Mouse (Mus musculus) MEL (cell line): ENCODE data around the gene Hmbs. TPM values are rescaled to one million over a fixed set of nuclear protein-coding genes. Genes with fewer than 3 reads are reported as not detected.
A peak's percentile ranks its signal among the peaks of the same experiment; 100 is the strongest.

ENCODE experiments used
- DNase-seq: peaks from one replicate; pipeline ENCODE4 v3.0.0; 2011; ENCODE audit warnings: low read depth, low spot score
- H3K27ac ChIP-seq: 2 replicates; pipeline ENCODE4 v1.5.1; 2012; ENCODE audit warnings: low read depth, mild to moderate bottlenecking, control low read depth, low read length, moderate library complexity; ENCODE audit not compliant: control insufficient read depth
- H3K27me3 ChIP-seq, 2 experiments: fragments of 150-350 bp in 1 of 2; sonication (generic) in 1 of 2; 2 replicates each; pipeline ENCODE4 v1.6.1; 2012; ENCODE audit warnings: low read length in 2 of 2, mild to moderate bottlenecking in 2 of 2, improper control_type of control experiment in 1 of 2, moderate library complexity in 1 of 2; ENCODE audit not compliant: insufficient read depth in 2 of 2, control insufficient read depth in 1 of 2
- H3K36me3 ChIP-seq, 2 experiments: 2 replicates each; pipeline ENCODE4 v1.6.1; 2012 to 2014; ENCODE audit warnings: low read length in 2 of 2, improper control_type of control experiment in 1 of 2, inconsistent platforms in 1 of 2, mild to moderate bottlenecking in 1 of 2; ENCODE audit not compliant: insufficient read depth in 2 of 2, control insufficient read depth in 1 of 2
- H3K4me1 ChIP-seq, 2 experiments: fragments of 150-350 bp in 1 of 2; sonication (generic) in 1 of 2; 2 replicates each; pipeline ENCODE4 v1.6.1; 2012; ENCODE audit warnings: low read length in 2 of 2, improper control_type of control experiment in 1 of 2, mild to moderate bottlenecking in 1 of 2; ENCODE audit not compliant: insufficient read depth in 2 of 2, control insufficient read depth in 1 of 2
- H3K4me3 ChIP-seq, 2 experiments: fragments of 150-350 bp in 1 of 2; sonication (generic) in 1 of 2; 2 replicates each; pipeline ENCODE4 v1.5.1; 2012; ENCODE audit warnings: low read depth in 2 of 2, low read length in 2 of 2, mild to moderate bottlenecking in 2 of 2, moderate library complexity in 2 of 2, control low read depth in 1 of 2, improper control_type of control experiment in 1 of 2; ENCODE audit not compliant: control insufficient read depth in 1 of 2, insufficient read depth in 1 of 2
- H3K79me2 ChIP-seq: 2 replicates; pipeline ENCODE4 v1.6.1; 2012; ENCODE audit warnings: mild to moderate bottlenecking, low read length, moderate library complexity; ENCODE audit not compliant: control insufficient read depth, poor library complexity, insufficient read depth
- H3K9ac ChIP-seq: 2 replicates; pipeline ENCODE4 v1.6.1; 2012; ENCODE audit warnings: low read depth, mild to moderate bottlenecking, control low read depth, low read length, moderate library complexity; ENCODE audit not compliant: control insufficient read depth, poor library complexity, severe bottlenecking
- H3K9me3 ChIP-seq: fragments of 150-350 bp; sonication (generic); replicated peaks from 2 replicates; pipeline ENCODE4 v1.6.1; 2012; ENCODE audit warnings: mild to moderate bottlenecking, low read length, improper control_type of control experiment, moderate library complexity; ENCODE audit not compliant: insufficient read depth
- BHLHE40 ChIP-seq: IDR thresholded peaks from 2 replicates; pipeline ENCODE4 v1.6.1; 2012; ENCODE audit warnings: low read depth, mild to moderate bottlenecking, inconsistent platforms, low read length, improper control_type of control experiment, borderline replicate concordance
- CHD1 ChIP-seq: IDR thresholded peaks from 2 replicates; pipeline ENCODE4 v1.6.1; 2012; ENCODE audit warnings: low read depth, mild to moderate bottlenecking, inconsistent platforms, low read length, improper control_type of control experiment
- CHD2 ChIP-seq: IDR thresholded peaks from 2 replicates; pipeline ENCODE4 v1.6.1; 2011; ENCODE audit warnings: low read length, improper control_type of control experiment
- CTCF ChIP-seq, 3 experiments: IDR thresholded peaks in 2 of 3; conservative IDR thresholded peaks in 1 of 3; 2 replicates each; pipeline ENCODE4 v1.5.1; 2011 to 2012; ENCODE audit warnings: low read length in 3 of 3, low read depth in 2 of 3, mild to moderate bottlenecking in 2 of 3, improper control_type of control experiment in 1 of 3, inconsistent platforms in 1 of 3, mixed read lengths in 1 of 3, moderate library complexity in 1 of 3; ENCODE audit not compliant: control insufficient read depth in 1 of 3, insufficient read depth in 1 of 3, poor library complexity in 1 of 3, severe bottlenecking in 1 of 3
- E2F4 ChIP-seq: IDR thresholded peaks from 2 replicates; pipeline ENCODE4 v1.6.1; 2011; ENCODE audit warnings: low read depth, low read length, improper control_type of control experiment, borderline replicate concordance
- ELF1 ChIP-seq: IDR thresholded peaks from 2 replicates; pipeline ENCODE4 v1.6.1; 2014; ENCODE audit warnings: low read depth, mild to moderate bottlenecking, inconsistent platforms, low read length, improper control_type of control experiment, moderate library complexity
- EP300 ChIP-seq, 2 experiments: IDR thresholded peaks; 2 replicates each; pipeline ENCODE4 v1.6.1; 2011; ENCODE audit warnings: improper control_type of control experiment in 2 of 2, low read length in 2 of 2, low read depth in 1 of 2, mild to moderate bottlenecking in 1 of 2
- ETS1 ChIP-seq: IDR thresholded peaks from 2 replicates; pipeline ENCODE4 v1.6.1; 2012; ENCODE audit warnings: low read depth, mild to moderate bottlenecking, inconsistent platforms, low read length, improper control_type of control experiment, moderate library complexity
- GABPA ChIP-seq: IDR thresholded peaks from 2 replicates; pipeline ENCODE4 v1.6.1; 2012; ENCODE audit warnings: low read depth, mild to moderate bottlenecking, inconsistent platforms, low read length, improper control_type of control experiment, moderate library complexity
- HCFC1 ChIP-seq: IDR thresholded peaks from 2 replicates; pipeline ENCODE4 v1.6.1; 2012; ENCODE audit warnings: low read depth, mild to moderate bottlenecking, inconsistent platforms, low read length, improper control_type of control experiment, moderate library complexity
- JUND ChIP-seq: IDR thresholded peaks from 2 replicates; pipeline ENCODE4 v1.6.1; 2011; ENCODE audit warnings: low read depth, mild to moderate bottlenecking, improper control_type of control experiment, low read length
- KAT2A ChIP-seq: conservative IDR thresholded peaks from 2 replicates; pipeline ENCODE4 v1.6.1; 2012; ENCODE audit warnings: low read depth, low read length, improper control_type of control experiment, inconsistent platforms
- MAFK ChIP-seq: IDR thresholded peaks from 2 replicates; pipeline ENCODE4 v1.6.1; 2011; ENCODE audit warnings: low read depth, mild to moderate bottlenecking, low read length, improper control_type of control experiment, borderline replicate concordance
- MAX ChIP-seq: IDR thresholded peaks from 2 replicates; pipeline ENCODE4 v1.6.1; 2011; ENCODE audit warnings: low read length, improper control_type of control experiment
- MAZ ChIP-seq: IDR thresholded peaks from 2 replicates; pipeline ENCODE4 v1.6.1; 2012; ENCODE audit warnings: low read depth, mild to moderate bottlenecking, inconsistent platforms, low read length, improper control_type of control experiment
- MEF2A ChIP-seq: IDR thresholded peaks from 2 replicates; pipeline ENCODE4 v1.6.1; 2014; ENCODE audit warnings: low read depth, mild to moderate bottlenecking, inconsistent platforms, low read length, improper control_type of control experiment; ENCODE audit not compliant: poor library complexity, insufficient replicate concordance, severe bottlenecking; ENCODE audit errors: extremely low read depth
- MXI1 ChIP-seq: IDR thresholded peaks from 2 replicates; pipeline ENCODE4 v1.6.1; 2011; ENCODE audit warnings: mild to moderate bottlenecking, low read depth, low read length, improper control_type of control experiment
- MYB ChIP-seq: IDR thresholded peaks from 2 replicates; pipeline ENCODE4 v1.6.1; 2011; ENCODE audit warnings: mild to moderate bottlenecking, low read depth, low read length, improper control_type of control experiment
- MYC ChIP-seq: IDR thresholded peaks from 2 replicates; pipeline ENCODE4 v1.6.1; 2011; ENCODE audit warnings: low read depth, mild to moderate bottlenecking, low read length, improper control_type of control experiment, moderate library complexity
- NELFE ChIP-seq: IDR thresholded peaks from 2 replicates; pipeline ENCODE4 v1.6.1; 2011; ENCODE audit warnings: low read depth, low read length, improper control_type of control experiment
- NRF1 ChIP-seq: IDR thresholded peaks from 2 replicates; pipeline ENCODE4 v1.6.1; 2014; ENCODE audit warnings: low read depth, mild to moderate bottlenecking, inconsistent platforms, low read length, improper control_type of control experiment, moderate library complexity; ENCODE audit not compliant: poor library complexity, insufficient read depth, severe bottlenecking
- POLR2A ChIP-seq, 2 experiments: IDR thresholded peaks; 2 replicates each; pipeline ENCODE4 v1.6.1; 2011 to 2012; ENCODE audit warnings: low read length in 2 of 2, mild to moderate bottlenecking in 2 of 2, control low read depth in 1 of 2, improper control_type of control experiment in 1 of 2, low read depth in 1 of 2, moderate library complexity in 1 of 2; ENCODE audit not compliant: control insufficient read depth in 1 of 2, insufficient read depth in 1 of 2, poor library complexity in 1 of 2
- POLR2AphosphoS2 ChIP-seq: IDR thresholded peaks from 2 replicates; pipeline ENCODE4 v1.6.1; 2011; ENCODE audit warnings: low read length, improper control_type of control experiment
- POLR2AphosphoS5 ChIP-seq: IDR thresholded peaks from 2 replicates; pipeline ENCODE4 v1.6.1; 2012; ENCODE audit warnings: low read depth, borderline replicate concordance, mild to moderate bottlenecking, inconsistent platforms, low read length, moderate library complexity, mixed read lengths
- RAD21 ChIP-seq: IDR thresholded peaks from 2 replicates; pipeline ENCODE4 v1.6.1; 2011; ENCODE audit warnings: mild to moderate bottlenecking, low read depth, low read length, improper control_type of control experiment
- RCOR1 ChIP-seq: IDR thresholded peaks from 2 replicates; pipeline ENCODE4 v1.6.1; 2012; ENCODE audit warnings: low read depth, mild to moderate bottlenecking, inconsistent platforms, low read length, improper control_type of control experiment
- SMC3 ChIP-seq: IDR thresholded peaks from 2 replicates; pipeline ENCODE4 v1.6.1; 2011; ENCODE audit warnings: low read depth, low read length, improper control_type of control experiment
- TAL1 ChIP-seq: IDR thresholded peaks from 2 replicates; pipeline ENCODE4 v1.6.1; 2012; ENCODE audit warnings: mild to moderate bottlenecking, inconsistent platforms, low read length, moderate library complexity, mixed read lengths
- TBP ChIP-seq: IDR thresholded peaks from 2 replicates; pipeline ENCODE4 v1.8.0; 2011; ENCODE audit warnings: low read depth, low read length, improper control_type of control experiment
- TCF12 ChIP-seq: IDR thresholded peaks from 2 replicates; pipeline ENCODE4 v1.6.1; 2014; ENCODE audit warnings: low read depth, mild to moderate bottlenecking, inconsistent platforms, low read length, improper control_type of control experiment, moderate library complexity
- UBTF ChIP-seq: IDR thresholded peaks from 2 replicates; pipeline ENCODE4 v1.6.1; 2012; ENCODE audit warnings: low read depth, mild to moderate bottlenecking, inconsistent platforms, low read length, improper control_type of control experiment, moderate library complexity, borderline replicate concordance; ENCODE audit not compliant: insufficient read depth
- USF1 ChIP-seq: IDR thresholded peaks from 2 replicates; pipeline ENCODE4 v1.6.1; 2014; ENCODE audit warnings: low read depth, mild to moderate bottlenecking, inconsistent platforms, low read length, improper control_type of control experiment, moderate library complexity
- USF2 ChIP-seq, 2 experiments: IDR thresholded peaks; 2 replicates each; pipeline ENCODE4 v1.6.1; 2011 to 2012; ENCODE audit warnings: improper control_type of control experiment in 2 of 2, low read length in 2 of 2, borderline replicate concordance in 1 of 2, inconsistent platforms in 1 of 2, low read depth in 1 of 2, mild to moderate bottlenecking in 1 of 2; ENCODE audit not compliant: insufficient read depth in 1 of 2
- ZC3H11A ChIP-seq: IDR thresholded peaks from 2 replicates; pipeline ENCODE4 v1.6.1; 2012; ENCODE audit warnings: low read depth, mild to moderate bottlenecking, inconsistent platforms, low read length, improper control_type of control experiment
- ZMIZ1 ChIP-seq: IDR thresholded peaks from 2 replicates; pipeline ENCODE4 v1.6.1; 2012; ENCODE audit warnings: low read depth, mild to moderate bottlenecking, inconsistent platforms, low read length, improper control_type of control experiment, moderate library complexity
- ZNF384 ChIP-seq: IDR thresholded peaks from 2 replicates; pipeline ENCODE4 v1.6.1; 2012; ENCODE audit warnings: low read depth, mild to moderate bottlenecking, inconsistent platforms, low read length, improper control_type of control experiment
- polyA plus RNA-seq, 2 experiments: library from polyadenylated mRNA; stranded (reverse) in 1 of 2; unstranded in 1 of 2; fragments of >175 nt in 1 of 2; fragments of >200 nt in 1 of 2; gene quantifications; 2 replicates each; pipeline versions ENCODE4 v1.2.1 to v1.2.4; 2012; ENCODE audit warnings: low replicate concordance in 2 of 2, low read depth in 1 of 2; ENCODE audit not compliant: insufficient read length in 2 of 2, insufficient read depth in 1 of 2, missing spikeins in 1 of 2
- total RNA-seq: library from RNA; depleted of rRNA; stranded (reverse); fragments of 300-350 nt; gene quantifications from 2 replicates; pipeline ENCODE4 v1.2.3, GENCODE M21; 2012

The Hmbs gene
- total and polyA plus RNA-seq, 3 experiments = 138 to 145 TPM; not detected in 1

DNA sequence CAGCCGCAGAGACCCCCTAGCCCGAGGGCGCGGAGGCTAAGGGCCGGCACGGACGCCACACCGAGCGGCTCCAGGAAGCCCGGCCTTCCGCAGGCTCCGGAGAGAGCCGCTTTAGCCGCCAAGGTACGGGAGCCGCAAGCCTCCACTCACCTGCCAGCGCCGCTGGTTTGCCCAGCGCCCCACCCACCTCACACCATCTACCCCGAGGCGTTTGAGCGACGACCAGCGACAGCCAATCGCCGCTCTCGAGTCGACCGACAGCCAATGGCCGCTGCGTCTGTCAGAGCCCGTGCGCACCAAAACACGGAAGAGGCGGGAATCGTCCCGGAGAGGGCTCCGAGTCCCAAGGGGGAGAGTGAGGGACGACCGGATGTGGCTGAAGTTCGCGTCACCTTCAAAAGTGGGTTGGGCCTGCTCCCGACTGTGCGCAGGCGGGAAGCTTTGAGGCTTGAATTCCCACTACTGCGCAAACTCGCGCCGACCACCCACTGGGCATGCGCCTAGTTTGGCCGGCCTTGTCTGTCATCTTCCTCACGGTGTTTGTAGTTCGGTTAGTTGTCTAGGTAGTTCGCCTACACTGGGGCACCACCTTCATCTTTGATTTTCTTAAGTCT, 38.5 kb downstream of the Hmbs start, which contains the start of gene Hinfp:
Gene Hinfp, minus strand, starts transcription at position 206 of the 614 bp plus-strand sequence.
- H3K4me1 ChIP-seq = peaks cover 0 to 8% of the 10 kb centered on the region in 2 experiments; a peak in 2 of 4 replicates
- H3K27ac ChIP-seq = peak within 1 kb of the TSS; percentile 79
- H3K9ac ChIP-seq = peak within 1 kb of the TSS; percentile 89
- peaks cover 3 to 9% of the 10 kb centered on the region in 2 experiments for H3K36me3 ChIP-seq
- DNase-seq = peak; percentile 99
- H3K27me3 ChIP-seq = no peaks in the 10 kb centered on the region
- H3K79me2 ChIP-seq = peaks cover 14% of the 10 kb centered on the region
- H3K4me3 ChIP-seq = peak within 1 kb of the TSS; percentile 75 to 96
- H3K9me3 ChIP-seq = no peaks in the 10 kb centered on the region
- TF ChIP-seq POLR2A (IDR thresholded peaks at IDR 0.05; ENCODE audit: control insufficient read depth in 1 of 2, insufficient read depth in 1 of 2, low read depth in 1 of 2, low read length in 2 of 2, poor library complexity in 1 of 2) (peak; percentile 79 to 98), E2F4 (peak; percentile 94; the same call in 1 of the 2 replicates), TCF12 (peak; percentile 28), CHD1 (no peak), ELF1 (peak; percentile 99), USF1 (peak; percentile 67), MXI1 (peak; percentile 82), RCOR1 (peak; percentile 24; the same call in 1 of the 2 replicates), ZC3H11A (no peak), SMC3 (no peak), NELFE (peak; percentile 95), ZMIZ1 (peak; percentile 90), ZNF384 (no peak), NRF1 (peak; percentile 96), USF2 (IDR thresholded peaks at IDR 0.05; ENCODE audit: borderline replicate concordance in 1 of 2, insufficient read depth in 1 of 2, low read depth in 1 of 2, low read length in 2 of 2) (no peak), KAT2A (no peak; the same call in 1 of the 2 replicates), HCFC1 (peak; percentile 94), CHD2 (no peak), MAFK (no peak), TBP (peak; percentile 83), UBTF (peak; percentile 82; the same call in 1 of the 2 replicates), GABPA (no peak), TAL1 (no peak), MEF2A (no peak), MYB (no peak), RAD21 (no peak), JUND (no peak), BHLHE40 (peak; percentile 52; the same call in 1 of the 2 replicates), ETS1 (0 out of 2 replicates have a peak, but pooled peaks have one; percentile 54), EP300 (IDR thresholded peaks at IDR 0.05; ENCODE audit: low read depth in 1 of 2, low read length in 2 of 2) (no peak; a peak in 1 of 4 replicates), POLR2AphosphoS2 (peak; percentile 97), MYC (peak; percentile 55; the same call in 1 of the 2 replicates), POLR2AphosphoS5 (no peak), MAX (peak; percentile 88), MAZ (no peak; the same call in 1 of the 2 replicates), CTCF (IDR thresholded peaks at IDR 0.05 in 2 of 3, conservative IDR thresholded peaks at IDR 0.05 in 1 of 3; ENCODE audit: control insufficient read depth in 1 of 3, insufficient read depth in 1 of 3, low read depth in 2 of 3, low read length in 3 of 3, poor library complexity in 1 of 3, severe bottlenecking in 1 of 3) (no peak)
